Mouse (Mus musculus) kidney, postnatal 25 days (tissue): ENCODE results near the gene Olfr1180.
"Not testable (repeated sequence)": the region's sequence is repeated elsewhere in the genome, so short reads cannot be mapped to it uniquely, and the experiment has no call there.

Source experiments
- DNase-seq, 2 experiments: peaks; one replicate each; pipeline ENCODE4 v3.0.0; 2021; ENCODE audit warnings: mixed read lengths in 2 of 2

The Olfr1180 gene

GRCm38 (mm10) chr2:88419051-88419450 lies at the start of gene Olfr1180:
Gene Olfr1180 (minus strand): TSS chr2:88419151.
- DNase-seq = no peak

- not testable (repeated sequence) for DNase-seq
These were observed 35.6 kb upstream of the Olfr1180 start, which contains the start of gene Olfr1183 for GRCm38 (mm10) chr2:88454567-88454966. Gene Olfr1183 (plus strand): TSS chr2:88454867.

DNA sequence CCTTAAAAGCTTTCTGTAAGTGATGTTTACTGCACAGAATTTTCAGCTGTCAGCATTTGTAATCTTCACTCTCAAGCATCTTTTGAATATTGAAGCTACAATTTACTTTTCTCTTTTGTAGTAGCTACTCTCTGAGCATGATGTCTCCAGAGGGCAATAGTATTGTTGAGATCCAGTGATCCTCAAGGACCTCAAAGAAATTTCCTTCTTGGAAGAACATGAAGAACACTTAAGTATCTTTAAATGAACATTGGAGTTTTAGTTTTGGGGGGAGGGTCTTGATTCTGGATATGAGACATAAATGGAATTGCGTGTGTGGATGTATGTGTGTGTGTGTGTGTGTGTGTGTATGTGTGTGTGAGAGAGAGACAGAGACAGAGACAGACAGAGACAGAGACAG lies 30.1 kb upstream of the Olfr1180 start, which contains the start of gene Gm13757:
Gene Gm13757, minus strand, starts transcription at position 101 of the 400 bp plus-strand sequence.
- no peak for DNase-seq

- no peak for DNase-seq
These were observed 7.1 kb upstream of the Olfr1180 start, which contains the start of gene Olfr1181 for GRCm38 (mm10) chr2:88426071-88426470. Gene Olfr1181 (minus strand): TSS chr2:88426171.

- no peak for DNase-seq
These were observed 12.6 kb downstream of the Olfr1180 start, which contains the start of gene Olfr1179 for GRCm38 (mm10) chr2:88406353-88406752. Gene Olfr1179 (minus strand): TSS chr2:88406453.

GRCm38 (mm10) chr2:88386762-88387161 lies 32.2 kb downstream of the Olfr1180 start, which contains the start of gene Olfr1178:
Gene Olfr1178 (plus strand): TSS chr2:88387062.
- DNase-seq = no peak
